Mouse (Mus musculus) kidney, postnatal 4 days (tissue): ENCODE measurements around the gene Rgl1.

Source experiments
- DNase-seq, 2 experiments: peaks; one replicate each; pipeline ENCODE4 v3.0.0; 2021; ENCODE audit warnings: mixed read lengths in 2 of 2

The Rgl1 gene

GRCm38 (mm10) chr1:152713924-152714323 lies 52.2 kb downstream of the Rgl1 start:
- DNase-seq, result no peak

DNA sequence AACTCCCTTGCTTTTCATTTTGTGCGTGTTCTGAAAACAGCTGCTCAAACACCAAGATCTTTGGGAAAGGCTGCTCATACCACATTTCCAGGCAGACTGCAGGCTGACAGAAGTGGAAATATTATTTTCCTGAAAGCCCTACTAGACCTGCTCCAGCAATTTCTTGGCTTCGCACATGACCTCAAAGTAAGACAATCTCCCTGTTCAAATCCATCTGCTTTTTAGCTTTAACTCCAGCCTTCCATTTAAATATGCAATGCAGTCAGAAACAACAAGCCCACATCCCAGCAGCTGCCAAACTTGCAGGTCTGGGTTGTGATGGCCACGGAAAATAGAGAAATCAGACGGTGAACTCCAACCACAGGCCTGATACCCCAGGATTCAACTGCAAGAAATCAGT lies 55.1 kb downstream of the Rgl1 start:
- no peak for DNase-seq

DNA sequence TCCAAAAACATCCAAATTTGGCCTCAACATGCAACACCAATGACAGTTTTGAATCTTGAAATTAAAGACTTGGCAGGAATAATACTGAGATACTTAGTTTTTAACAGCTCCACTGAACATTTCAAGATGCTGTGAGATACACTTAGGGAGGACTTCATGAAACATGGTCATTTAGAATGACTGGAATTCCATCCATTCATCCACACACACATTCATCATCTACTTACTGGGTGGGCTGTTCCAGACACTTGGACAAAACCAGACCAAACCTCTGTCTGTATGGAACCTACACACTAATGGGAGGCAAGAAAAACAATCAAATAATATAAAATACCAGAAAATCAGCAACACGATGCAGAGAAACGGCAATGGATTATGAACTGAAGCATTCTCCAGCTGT lies 58.6 kb downstream of the Rgl1 start:
- DNase-seq, result no peak

DNA sequence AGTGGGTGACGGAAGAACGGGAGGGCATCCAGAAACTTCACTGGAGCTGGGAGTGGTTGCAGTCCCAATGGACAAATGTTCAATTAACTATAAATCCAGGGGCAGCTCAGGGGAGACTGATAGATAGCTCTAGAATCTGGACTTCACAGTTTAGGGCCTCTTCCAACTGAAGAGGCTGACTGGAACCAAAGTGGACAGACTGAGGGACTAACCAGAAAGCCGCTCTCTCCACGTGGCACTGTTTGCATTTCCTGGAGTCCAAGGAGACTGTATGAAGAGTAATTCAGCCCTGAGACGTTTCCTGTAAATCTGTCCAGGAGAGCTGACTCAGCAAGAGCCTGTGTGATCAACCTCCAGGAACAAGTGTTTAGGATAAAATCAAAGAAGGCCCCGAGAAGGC lies 62.2 kb downstream of the Rgl1 start:
- DNase-seq, result no peak

- DNase-seq, result peak; percentile 50 to 63
Measured at GRCm38 (mm10) chr1:152702920-152703319, 63.2 kb downstream of the Rgl1 start.

DNA sequence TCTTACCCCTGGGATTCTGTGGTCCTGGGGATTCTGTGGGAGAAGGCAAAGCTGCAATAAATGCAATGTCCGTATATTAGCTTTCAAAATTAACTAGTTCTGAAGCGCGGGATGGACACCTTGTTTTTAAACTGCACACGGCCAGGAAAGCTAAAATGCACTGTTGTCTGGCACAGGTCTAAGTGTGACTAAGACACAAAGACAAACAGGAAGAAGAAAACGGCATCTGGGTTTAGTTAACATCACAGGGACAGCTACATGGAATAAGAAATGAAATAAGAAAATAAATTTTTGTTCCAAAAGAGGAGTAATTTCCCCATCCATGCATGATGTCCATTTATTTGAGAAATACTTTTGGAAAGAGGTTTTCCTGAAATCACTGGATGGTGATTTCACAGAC lies 65.1 kb downstream of the Rgl1 start:
- no peak for DNase-seq

GRCm38 (mm10) chr1:152697341-152697740 lies 68.8 kb downstream of the Rgl1 start:
- no peak for DNase-seq

DNA sequence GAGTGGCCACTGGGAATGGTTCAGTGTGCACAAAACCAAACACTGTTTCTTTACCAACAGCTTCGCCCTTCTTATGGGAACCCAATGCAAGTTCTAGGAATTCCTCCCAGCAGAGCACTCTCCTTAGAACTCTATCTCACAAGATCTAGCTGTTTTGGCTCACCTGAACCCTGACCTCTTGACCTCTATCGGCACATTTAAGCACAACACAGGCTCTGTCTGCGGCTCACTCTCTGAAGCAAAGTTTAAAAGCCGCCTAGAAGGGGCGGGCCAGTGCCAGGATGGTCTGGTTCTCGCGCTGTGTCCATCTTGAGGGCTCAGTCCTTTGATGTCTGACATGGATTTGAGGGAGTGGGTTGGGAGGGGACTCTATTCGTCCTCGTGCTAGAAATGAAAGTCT lies 70.7 kb downstream of the Rgl1 start:
- no peak for DNase-seq

DNA sequence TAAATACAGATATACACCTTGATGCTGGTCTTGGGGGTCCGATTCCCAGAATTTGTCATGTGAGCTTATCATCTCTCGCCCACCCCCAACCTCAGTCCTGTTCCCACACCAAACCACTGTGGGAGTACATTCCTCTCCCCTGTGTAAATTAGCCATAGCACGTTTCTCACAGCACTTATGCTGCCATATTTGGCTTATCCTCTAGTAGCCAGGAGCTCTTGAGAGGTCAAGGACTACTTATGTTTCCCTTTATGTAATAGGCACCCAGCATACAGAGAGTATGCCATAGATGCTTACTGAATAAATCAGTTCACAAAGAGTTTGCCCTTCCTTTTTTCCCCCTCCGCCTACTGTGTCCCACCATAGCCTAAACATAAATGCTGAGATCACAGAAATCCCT lies 76.2 kb downstream of the Rgl1 start:
- no peak for DNase-seq

GRCm38 (mm10) chr1:152687733-152688181 lies 78.4 kb downstream of the Rgl1 start:
- DNase-seq, result peak; percentile 41 to 64

- peak; percentile 68 to 80 for DNase-seq
Measured at GRCm38 (mm10) chr1:152687099-152687730, 78.9 kb downstream of the Rgl1 start.

- no peak for DNase-seq
Measured at GRCm38 (mm10) chr1:152685531-152685930, 80.6 kb downstream of the Rgl1 start.

GRCm38 (mm10) chr1:152682368-152683194 lies 83.6 kb downstream of the Rgl1 start:
- DNase-seq, result peak; percentile 27 to 53

GRCm38 (mm10) chr1:152681676-152682367 lies 84.3 kb downstream of the Rgl1 start:
- DNase-seq, result peak; percentile 65 to 75

GRCm38 (mm10) chr1:152681116-152681515 lies 85.0 kb downstream of the Rgl1 start:
- no peak for DNase-seq

DNA sequence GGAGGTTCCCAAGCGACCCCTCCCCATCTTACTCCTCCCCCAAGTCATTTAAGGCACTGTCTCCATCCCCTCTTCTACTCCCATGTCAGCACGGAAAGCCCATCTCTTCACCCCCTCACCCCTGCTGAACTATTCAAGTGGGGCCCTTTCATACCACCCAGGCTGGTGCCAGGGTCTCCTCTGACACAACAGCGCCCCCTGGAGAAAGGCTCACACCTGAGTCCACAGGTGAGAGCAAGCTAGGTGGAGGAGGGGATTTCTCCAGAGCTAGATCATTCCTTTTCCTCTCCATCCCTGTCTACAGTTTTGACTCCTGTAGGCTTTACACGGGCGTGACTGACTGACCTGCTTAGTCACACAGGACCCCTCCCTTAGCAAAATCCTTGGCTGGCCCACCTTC lies 87.7 kb downstream of the Rgl1 start:
- DNase-seq, result peak; percentile 72 to 76

- peak; percentile 50 to 61 for DNase-seq
Measured at GRCm38 (mm10) chr1:152677482-152678211, 88.5 kb downstream of the Rgl1 start.

GRCm38 (mm10) chr1:152669446-152670180 lies 96.5 kb downstream of the Rgl1 start:
- DNase-seq, result peak in 1 of 2 experiments; percentile 27

- no peak for DNase-seq
Measured at GRCm38 (mm10) chr1:152660436-152660835, 105.7 kb downstream of the Rgl1 start.

DNA sequence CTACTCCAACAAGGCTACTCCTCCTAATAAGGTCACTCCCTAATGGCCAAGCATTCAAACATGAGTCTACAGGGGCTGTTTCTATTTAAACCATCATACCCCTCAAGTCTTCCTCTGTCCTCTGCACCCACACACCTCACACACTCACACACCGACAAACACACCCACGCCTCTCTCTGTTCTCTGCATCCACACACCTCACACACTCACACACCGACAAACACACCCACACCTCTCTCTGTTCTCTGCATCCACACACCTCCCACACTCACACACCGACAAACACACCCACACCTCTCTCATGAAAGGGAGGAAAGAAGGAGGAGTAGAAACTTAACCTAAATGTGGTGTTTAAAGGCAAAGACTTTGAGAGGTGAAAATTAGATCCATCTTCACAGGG lies 106.2 kb downstream of the Rgl1 start:
- no peak for DNase-seq

DNA sequence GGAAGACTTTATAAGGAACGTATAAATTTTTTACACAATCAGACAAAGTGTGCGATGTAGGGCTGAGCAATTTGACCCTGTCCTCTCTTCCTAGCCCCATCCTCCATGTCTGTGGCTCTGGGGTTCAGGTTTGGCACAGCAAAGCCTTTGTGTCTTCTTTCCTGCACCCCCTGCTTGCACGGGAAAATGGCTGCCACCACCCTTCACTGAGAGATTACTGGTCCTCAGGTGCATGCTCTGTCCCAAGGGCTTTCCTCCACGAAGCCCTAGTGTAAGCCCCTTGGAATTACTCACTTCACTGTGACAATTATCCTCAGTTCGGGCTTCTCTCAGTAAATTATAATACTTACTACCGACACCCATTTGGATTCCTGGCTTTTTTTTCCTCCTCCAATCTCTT lies 109.5 kb downstream of the Rgl1 start:
- DNase-seq, result no peak

DNA sequence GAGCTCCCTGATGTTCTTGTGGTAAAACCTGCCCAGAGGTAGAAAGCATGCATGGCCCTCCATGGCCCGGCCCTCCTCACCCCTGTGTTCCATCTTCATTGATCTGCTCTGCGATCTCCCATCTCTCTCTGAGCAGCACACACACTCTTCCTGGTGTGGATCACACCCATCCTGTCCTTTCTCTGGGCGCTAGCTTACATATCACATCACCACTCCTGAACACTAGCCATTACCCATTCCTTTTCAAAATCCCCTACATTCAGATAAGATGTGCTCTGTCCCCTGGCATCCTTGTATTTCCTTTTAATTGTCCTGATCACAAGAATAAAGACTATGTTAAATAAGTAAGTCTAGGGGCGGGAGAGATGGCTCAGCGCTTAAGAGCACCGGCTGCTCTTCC lies 111.3 kb downstream of the Rgl1 start:
- no peak for DNase-seq
